Mouse (Mus musculus): ENCODE results near the gene Dact3. TPM values are rescaled to one million over a fixed set of nuclear protein-coding genes. Genes with fewer than 3 reads are reported as not detected.

The Dact3 gene
- polyA plus RNA-seq, 1 experiment from 2014 or later = 7.8 TPM

DNA sequence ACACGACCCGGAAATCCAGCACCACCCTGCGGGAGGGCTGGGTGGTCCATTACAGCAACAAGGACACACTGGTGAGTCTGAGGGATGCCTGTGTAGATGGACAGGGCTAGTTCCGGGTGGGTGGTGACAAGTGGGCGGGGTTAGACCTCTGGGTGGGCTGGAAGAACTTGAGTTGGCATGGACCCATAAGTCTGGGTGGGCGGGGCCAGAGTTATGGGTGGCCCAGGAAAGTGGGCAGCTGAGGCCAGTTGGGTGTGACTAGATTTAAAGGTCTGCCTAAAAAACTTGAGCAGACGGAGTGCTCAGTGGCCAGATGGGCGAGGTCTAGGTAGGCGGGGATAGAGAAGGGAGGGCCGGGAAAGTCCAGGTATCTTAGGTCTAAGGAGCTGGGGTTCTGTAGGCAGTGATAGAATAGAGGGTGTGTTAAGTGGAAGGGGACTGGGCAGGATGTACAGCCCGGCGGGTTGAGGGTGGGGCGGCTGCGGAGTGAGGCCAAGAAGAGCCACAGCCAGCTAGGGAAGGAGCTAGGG is 21.8 kb upstream of the Dact3 start:
- H3K27ac ChIP-seq (ENCODE audit: low read depth) = no peak overlapping the region
- peak; percentile 62; the same call in 1 of the 2 replicates for ATAC-seq (ENCODE audit: insufficient read depth)
- H3K9me3 ChIP-seq (ENCODE audit: low read depth, low read length) = no peaks in the 10 kb centered on the region
- TF ChIP-seq CTCF (IDR thresholded peaks at IDR 0.05; ENCODE audit: low read depth) = no peak
- H3K4me3 ChIP-seq (ENCODE audit: low read depth, low read length) = no peak overlapping the region
- H3K27me3 ChIP-seq (ENCODE audit: insufficient read depth, low read length) = no peaks in the 10 kb centered on the region
- DNase-seq = peak; percentile 56
- H3K4me1 ChIP-seq (ENCODE audit: insufficient read depth) = no peaks in the 10 kb centered on the region
- H3K36me3 ChIP-seq (ENCODE audit: insufficient read depth) = peaks cover 83% of the 10 kb centered on the region
- 75% methylated on average over 14 of the region's 14 CpGs for WGBS
- no peak overlapping the region for H3K9ac ChIP-seq
- H3K4me2 ChIP-seq = no peak overlapping the region

DNA sequence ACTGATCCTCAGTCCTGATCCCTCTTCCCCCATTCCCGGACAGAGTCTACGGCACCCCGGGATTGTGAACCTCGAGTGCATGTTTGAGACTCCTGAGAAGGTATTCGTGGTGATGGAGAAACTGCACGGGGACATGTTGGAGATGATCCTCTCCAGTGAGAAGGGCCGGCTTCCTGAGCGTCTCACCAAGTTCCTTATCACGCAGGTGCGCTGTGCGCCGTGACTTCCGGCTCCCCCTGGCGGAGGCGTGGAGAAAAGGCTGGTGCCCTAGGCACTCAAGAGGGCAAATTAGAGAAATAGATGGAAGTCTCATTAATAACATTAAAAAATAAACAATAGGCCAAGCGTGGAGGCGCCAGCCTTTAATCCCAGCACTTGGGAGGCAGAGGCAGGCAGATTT is 16.8 kb upstream of the Dact3 start:
- no peak overlapping the region for H3K27ac ChIP-seq (ENCODE audit: low read depth)
- H3K4me2 ChIP-seq = no peak overlapping the region
- H3K36me3 ChIP-seq (ENCODE audit: insufficient read depth) = peaks cover 61% of the 10 kb centered on the region
- H3K4me1 ChIP-seq (ENCODE audit: insufficient read depth) = no peaks in the 10 kb centered on the region
- no peaks in the 10 kb centered on the region for H3K9me3 ChIP-seq (ENCODE audit: low read depth, low read length)
- 23% methylated on average over 17 of the region's 17 CpGs for WGBS
- H3K27me3 ChIP-seq (ENCODE audit: insufficient read depth, low read length) = no peaks in the 10 kb centered on the region
- no peak overlapping the region for H3K4me3 ChIP-seq (ENCODE audit: low read depth, low read length)
- H3K9ac ChIP-seq = no peak overlapping the region
- DNase-seq (peak; percentile 54), ATAC-seq (ENCODE audit: insufficient read depth) (no peak)
- peak; percentile 78 for TF ChIP-seq CTCF (IDR thresholded peaks at IDR 0.05; ENCODE audit: low read depth)

DNA sequence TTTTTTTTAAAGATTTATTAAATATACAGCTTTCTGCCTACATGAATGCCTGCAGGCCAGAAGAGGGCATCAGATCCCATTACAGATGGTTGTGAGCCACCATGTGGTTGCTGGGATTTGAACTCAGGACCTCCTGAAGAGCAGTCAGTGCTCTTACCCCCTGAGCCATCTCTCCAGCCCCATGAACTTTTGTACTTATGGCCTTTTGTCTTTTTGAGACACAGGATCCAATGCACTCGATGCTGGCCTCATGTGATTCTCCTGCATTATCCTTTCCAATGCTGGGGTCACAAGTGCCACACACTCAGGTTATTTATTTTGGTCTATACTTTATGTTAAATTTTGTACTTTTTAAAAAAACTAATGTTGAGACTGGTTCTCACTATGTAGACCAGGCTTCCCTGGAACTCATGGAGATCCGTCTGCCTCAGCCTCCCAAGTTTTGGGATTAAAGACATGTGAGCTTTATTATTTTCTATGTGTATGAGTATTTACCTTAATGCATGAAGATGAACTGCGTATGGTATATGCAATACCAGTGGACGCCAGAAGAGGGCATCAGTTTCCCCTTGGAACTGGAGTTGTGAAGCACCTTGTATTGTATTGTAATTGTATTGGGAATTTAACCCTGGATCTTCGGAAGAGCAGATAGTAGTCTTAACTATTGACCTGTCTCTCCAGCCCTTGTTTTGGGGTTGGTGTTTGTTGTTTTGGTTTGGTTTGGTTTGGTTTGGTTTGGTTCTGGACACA is 15.0 kb upstream of the Dact3 start:
- no peak overlapping the region for H3K27ac ChIP-seq (ENCODE audit: low read depth)
- no peak overlapping the region for H3K9ac ChIP-seq
- ATAC-seq (ENCODE audit: insufficient read depth) (no peak), DNase-seq (peak; percentile 85)
- H3K4me1 ChIP-seq (ENCODE audit: insufficient read depth) = no peaks in the 10 kb centered on the region
- H3K36me3 ChIP-seq (ENCODE audit: insufficient read depth) = peaks cover 54% of the 10 kb centered on the region
- no peak overlapping the region for H3K4me3 ChIP-seq (ENCODE audit: low read depth, low read length)
- WGBS = 33% methylated on average over 5 of the region's 5 CpGs
- H3K27me3 ChIP-seq (ENCODE audit: insufficient read depth, low read length) = no peaks in the 10 kb centered on the region
- peak; percentile 84 for TF ChIP-seq CTCF (IDR thresholded peaks at IDR 0.05; ENCODE audit: low read depth)
- H3K4me2 ChIP-seq = no peak overlapping the region
- H3K9me3 ChIP-seq (ENCODE audit: low read depth, low read length) = no peaks in the 10 kb centered on the region

DNA sequence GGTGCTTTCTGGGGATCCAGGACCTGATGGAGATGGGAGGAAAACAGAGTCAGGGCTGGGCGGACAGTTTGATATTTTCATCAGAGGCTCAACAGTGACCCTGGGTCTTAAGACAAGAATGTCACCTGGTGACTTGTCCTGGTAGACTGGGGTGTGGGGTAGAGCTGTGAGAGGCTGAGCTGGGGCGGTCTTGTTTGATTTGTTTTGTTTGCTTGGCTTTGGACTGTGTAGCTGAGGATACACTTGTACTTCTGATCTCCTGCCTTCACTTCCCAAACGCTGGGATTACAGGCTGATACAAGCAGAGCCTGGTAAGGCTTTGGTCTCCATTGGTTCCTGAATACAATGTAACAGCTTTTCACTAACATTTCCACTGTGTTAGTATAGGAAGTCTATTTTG is 7.6 kb upstream of the Dact3 start:
- no peak overlapping the region for H3K4me2 ChIP-seq
- peaks cover 51% of the 10 kb centered on the region for H3K36me3 ChIP-seq (ENCODE audit: insufficient read depth)
- no peaks in the 10 kb centered on the region for H3K27me3 ChIP-seq (ENCODE audit: insufficient read depth, low read length)
- ATAC-seq (ENCODE audit: insufficient read depth) (no peak), DNase-seq (no peak)
- WGBS = 66% methylated on average over 3 of the region's 3 CpGs
- H3K9me3 ChIP-seq (ENCODE audit: low read depth, low read length) = no peaks in the 10 kb centered on the region
- TF ChIP-seq CTCF (IDR thresholded peaks at IDR 0.05; ENCODE audit: low read depth) = no peak
- no peak overlapping the region for H3K9ac ChIP-seq
- no peak overlapping the region for H3K4me3 ChIP-seq (ENCODE audit: low read depth, low read length)
- no peaks in the 10 kb centered on the region for H3K4me1 ChIP-seq (ENCODE audit: insufficient read depth)
- H3K27ac ChIP-seq (ENCODE audit: low read depth) = no peak overlapping the region

DNA sequence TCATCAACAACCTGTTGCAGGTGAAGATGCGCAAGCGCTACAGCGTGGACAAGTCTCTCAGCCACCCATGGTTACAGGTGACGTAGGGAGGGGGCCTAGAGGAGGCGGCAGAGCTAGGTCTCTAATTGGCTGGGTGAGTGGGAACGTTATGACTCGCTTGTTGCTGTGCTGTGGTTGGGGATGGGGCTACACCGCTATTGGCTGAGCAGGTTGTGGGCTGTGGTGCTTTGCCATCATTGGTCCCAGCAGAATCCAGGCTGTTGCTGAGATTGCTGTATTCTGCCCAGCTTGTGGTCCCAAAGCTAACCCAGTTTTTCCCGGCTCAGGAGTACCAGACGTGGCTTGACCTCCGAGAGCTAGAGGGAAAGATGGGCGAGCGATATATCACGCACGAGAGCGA is 5.6 kb upstream of the Dact3 start:
- no peak overlapping the region for H3K9ac ChIP-seq
- no peak overlapping the region for H3K4me3 ChIP-seq (ENCODE audit: low read depth, low read length)
- peaks cover 46% of the 10 kb centered on the region for H3K36me3 ChIP-seq (ENCODE audit: insufficient read depth)
- DNase-seq (peak; percentile 71), ATAC-seq (ENCODE audit: insufficient read depth) (peak; percentile 83)
- no peaks in the 10 kb centered on the region for H3K9me3 ChIP-seq (ENCODE audit: low read depth, low read length)
- no peak for TF ChIP-seq CTCF (IDR thresholded peaks at IDR 0.05; ENCODE audit: low read depth)
- 27% methylated on average over 16 of the region's 16 CpGs for WGBS
- peak overlapping the region; percentile 39; the same call in 1 of the 2 replicates for H3K4me2 ChIP-seq
- H3K27me3 ChIP-seq (ENCODE audit: insufficient read depth, low read length) = no peaks in the 10 kb centered on the region
- no peak overlapping the region for H3K27ac ChIP-seq (ENCODE audit: low read depth)
- H3K4me1 ChIP-seq (ENCODE audit: insufficient read depth) = no peaks in the 10 kb centered on the region

DNA sequence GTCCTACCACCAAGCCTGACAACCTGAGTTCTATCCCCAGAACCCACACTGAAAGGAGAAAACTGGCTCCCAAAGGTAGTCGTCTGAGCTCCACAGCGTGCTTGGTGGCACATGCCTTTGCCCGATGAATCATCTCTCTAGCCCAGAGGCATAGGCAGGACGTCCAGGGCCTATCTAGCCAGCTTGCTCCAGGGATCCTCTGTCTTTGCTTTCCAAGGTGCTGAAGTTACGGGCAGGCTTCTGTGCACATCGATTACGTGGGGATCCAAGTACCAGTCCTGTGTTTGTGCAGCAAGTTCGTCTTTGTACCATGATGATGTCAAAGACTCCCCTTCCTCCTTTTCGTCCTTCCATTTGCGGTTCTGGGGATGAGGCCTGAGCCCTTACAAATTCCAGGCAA is 3.5 kb upstream of the Dact3 start:
- no peak overlapping the region for H3K4me3 ChIP-seq (ENCODE audit: low read depth, low read length)
- no peak overlapping the region for H3K4me2 ChIP-seq
- no peak overlapping the region for H3K27ac ChIP-seq (ENCODE audit: low read depth)
- TF ChIP-seq CTCF (IDR thresholded peaks at IDR 0.05; ENCODE audit: low read depth) = no peak
- no peak overlapping the region for H3K9ac ChIP-seq
- 81% methylated on average over 10 of the region's 10 CpGs for WGBS
- peaks cover 31% of the 10 kb centered on the region for H3K36me3 ChIP-seq (ENCODE audit: insufficient read depth)
- DNase-seq (peak; percentile 46), ATAC-seq (ENCODE audit: insufficient read depth) (no peak)
- no peaks in the 10 kb centered on the region for H3K27me3 ChIP-seq (ENCODE audit: insufficient read depth, low read length)
- H3K4me1 ChIP-seq (ENCODE audit: insufficient read depth) = no peaks in the 10 kb centered on the region
- H3K9me3 ChIP-seq (ENCODE audit: low read depth, low read length) = no peaks in the 10 kb centered on the region

DNA sequence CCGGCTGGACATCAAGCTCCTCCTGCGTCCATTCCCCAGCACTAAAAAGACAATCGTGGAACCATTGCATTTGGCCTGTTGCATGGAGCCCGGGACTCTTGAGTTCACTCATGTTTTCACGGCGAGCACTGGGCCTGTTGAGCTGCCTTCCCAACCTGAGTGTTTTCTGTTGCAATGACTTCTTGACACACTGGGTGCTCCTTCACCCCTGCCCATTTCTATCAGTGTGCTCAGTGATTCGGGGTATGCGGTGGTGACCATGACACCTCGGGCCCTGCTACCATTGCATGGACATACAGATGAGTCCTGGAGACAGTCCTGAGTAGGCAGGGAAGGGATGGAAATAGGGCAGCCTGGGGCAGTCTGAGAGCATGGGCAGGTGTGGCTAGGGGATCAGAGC is 2.6 kb upstream of the Dact3 start:
- Histone ChIP-seq H3K27me3 (ENCODE audit: insufficient read depth, low read length) (no peaks in the 10 kb centered on the region), H3K4me2 (no peak overlapping the region), H3K4me3 (ENCODE audit: low read depth, low read length) (no peak overlapping the region), H3K36me3 (ENCODE audit: insufficient read depth) (peaks cover 31% of the 10 kb centered on the region), H3K27ac (ENCODE audit: low read depth) (no peak overlapping the region), H3K9ac (no peak overlapping the region), H3K4me1 (ENCODE audit: insufficient read depth) (peaks cover 4% of the 10 kb centered on the region; the same call in 1 of the 2 replicates), H3K9me3 (ENCODE audit: low read depth, low read length) (no peaks in the 10 kb centered on the region)
- TF ChIP-seq CTCF (IDR thresholded peaks at IDR 0.05; ENCODE audit: low read depth) = no peak
- DNase-seq = no peak
- no peak for ATAC-seq (ENCODE audit: insufficient read depth)
- WGBS = 89% methylated on average over 9 of the region's 9 CpGs
